Mouse (Mus musculus): ENCODE data around the gene Hbp1. TPM values are rescaled to one million over a fixed set of nuclear protein-coding genes. Genes with fewer than 3 reads are reported as not detected.

Gene Hbp1
- polyA plus RNA-seq, 1 experiment from 2014 or later = 98.5 TPM

DNA sequence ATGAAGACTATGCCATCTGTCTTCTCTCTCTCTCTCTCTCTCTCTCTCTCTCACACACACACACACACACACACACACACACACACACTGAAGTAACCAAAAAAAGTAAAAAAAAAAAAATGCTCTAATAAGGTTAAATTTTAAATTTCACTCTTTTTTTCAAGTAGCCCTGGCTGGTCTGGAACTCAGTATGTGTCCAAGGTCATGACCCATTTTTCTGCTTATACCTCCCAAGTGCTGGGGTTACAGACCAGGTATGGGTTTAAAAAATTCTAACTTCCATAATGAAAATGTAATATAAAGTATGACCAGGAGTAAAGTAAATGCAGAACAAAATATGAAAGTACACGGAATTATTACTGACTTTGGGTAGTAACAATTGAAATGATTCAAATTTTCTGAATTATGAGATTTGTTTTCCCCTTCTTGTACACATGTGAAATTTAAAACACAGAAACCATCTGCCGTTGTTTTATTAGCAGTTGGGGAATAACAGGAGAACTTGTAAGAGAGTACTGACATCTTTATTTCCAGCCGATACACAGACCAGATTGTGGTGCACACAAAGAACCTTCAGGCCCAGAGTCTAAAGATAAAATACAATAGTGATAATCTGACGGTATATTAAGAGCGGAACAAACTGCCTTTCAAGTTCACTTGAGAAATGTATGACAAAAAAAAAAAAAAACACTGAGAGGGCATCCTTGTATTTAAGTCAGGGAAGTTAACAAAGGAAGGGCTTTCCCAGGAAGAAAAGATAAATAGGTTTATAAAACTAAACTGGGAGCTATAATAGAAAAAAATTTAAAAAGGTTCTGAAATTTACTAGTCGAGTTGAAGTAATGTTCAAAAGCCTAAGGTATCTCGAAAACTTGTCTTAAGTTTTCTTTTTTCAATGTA, 2.0 kb downstream of the Hbp1 start:
- no peaks in the 10 kb centered on the region for H3K27me3 ChIP-seq
- ATAC-seq (ENCODE audit: low FRiP score, low read depth) = no peak
- peak overlapping the region; percentile 55 for H3K4me2 ChIP-seq (replicated peaks)
- H3K36me3 ChIP-seq = peaks cover 4% of the 10 kb centered on the region
- H3K4me3 ChIP-seq = peak overlapping the region; percentile 92
- no peaks in the 10 kb centered on the region for H3K4me1 ChIP-seq
- peak overlapping the region; percentile 91 for H3K9ac ChIP-seq (replicated peaks)
- no peaks in the 10 kb centered on the region for H3K9me3 ChIP-seq
- 19% methylated on average over 7 of the region's 7 CpGs for WGBS
- H3K27ac ChIP-seq (replicated peaks) = peak overlapping the region; percentile 99

DNA sequence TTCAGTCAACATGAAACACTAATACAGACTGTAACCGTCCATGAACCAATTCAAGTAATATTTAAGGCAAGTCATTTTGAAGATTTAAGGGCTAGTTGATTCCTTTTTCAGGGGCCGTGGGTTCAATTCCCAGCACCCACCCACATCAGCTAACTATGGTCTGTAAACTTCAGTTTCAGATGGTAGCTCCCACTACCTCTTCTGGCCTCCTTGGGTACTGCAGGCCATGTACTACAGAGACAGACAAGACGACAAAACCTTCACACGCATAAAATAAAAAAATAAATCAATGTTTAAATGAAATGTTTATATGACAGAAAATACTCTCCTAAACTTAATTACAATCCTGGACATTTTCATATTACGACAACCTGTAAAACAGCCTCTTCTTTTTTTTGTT, 2.9 kb downstream of the Hbp1 start:
- Histone ChIP-seq H3K27me3 (no peaks in the 10 kb centered on the region), H3K4me2 (replicated peaks) (no peak overlapping the region), H3K27ac (replicated peaks) (no peak overlapping the region), H3K4me1 (no peaks in the 10 kb centered on the region), H3K4me3 (no peak overlapping the region), H3K9ac (replicated peaks) (no peak overlapping the region), H3K9me3 (no peaks in the 10 kb centered on the region), H3K36me3 (peaks cover 13% of the 10 kb centered on the region)
- no peak for ATAC-seq (ENCODE audit: low FRiP score, low read depth)
- 94% methylated on average over 5 of the region's 5 CpGs for WGBS

DNA sequence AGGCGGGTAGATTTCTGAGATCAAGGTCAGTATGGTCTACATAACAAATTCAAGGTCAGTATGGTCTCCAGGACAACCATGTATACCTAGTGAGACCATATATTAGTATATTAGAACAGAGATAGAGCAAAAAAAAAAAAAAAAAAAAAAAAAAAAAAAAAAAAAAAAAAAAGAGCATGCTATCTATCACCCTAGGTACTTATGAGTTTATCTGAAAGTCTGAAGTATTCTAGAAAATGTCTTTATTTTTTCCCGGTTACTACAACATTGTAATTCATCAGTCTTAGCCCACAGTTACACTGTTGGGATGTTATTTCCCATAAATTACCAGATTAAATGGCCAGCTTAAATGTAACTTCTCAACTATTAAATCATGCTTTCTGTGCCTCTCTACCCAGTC, 5.9 kb downstream of the Hbp1 start:
- 96% methylated on average over 2 of the region's 2 CpGs for WGBS

DNA sequence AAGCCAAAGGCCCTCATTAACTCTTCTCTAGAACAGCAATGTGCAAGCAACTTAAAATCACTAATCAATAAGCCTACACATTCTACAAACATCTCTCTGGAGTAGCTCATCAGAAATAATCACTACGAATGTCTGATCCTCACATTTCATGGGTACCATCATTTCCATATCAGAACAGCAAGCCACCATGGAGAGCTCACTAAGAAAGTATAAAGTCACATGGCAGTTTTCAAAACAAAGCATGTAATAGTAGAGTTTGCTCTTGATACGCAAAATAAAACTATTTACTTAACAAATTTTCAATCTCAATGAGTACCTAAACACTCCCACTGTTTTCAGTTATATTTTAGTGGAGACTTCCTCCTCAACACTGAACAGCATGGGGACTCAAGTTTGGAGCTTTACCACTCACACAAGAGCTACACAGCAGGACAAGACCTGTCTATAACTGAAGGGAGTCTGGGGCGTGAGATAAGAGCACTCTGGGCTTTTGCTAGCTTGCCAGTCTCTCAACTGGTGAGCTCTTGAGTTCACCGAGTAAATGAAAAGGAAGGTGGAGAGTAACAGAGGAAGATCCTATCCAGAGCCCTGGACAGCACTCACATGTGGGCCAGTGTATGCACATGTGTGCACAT, 7.2 kb downstream of the Hbp1 start:
- H3K27me3 ChIP-seq = no peaks in the 10 kb centered on the region
- no peaks in the 10 kb centered on the region for H3K9me3 ChIP-seq
- H3K9ac ChIP-seq (replicated peaks) = no peak overlapping the region
- whole genome bisulfite sequencing = 92% methylated on average over 4 of the region's 4 CpGs
- no peak overlapping the region for H3K27ac ChIP-seq (replicated peaks)
- H3K36me3 ChIP-seq = peaks cover 44% of the 10 kb centered on the region
- ATAC-seq (ENCODE audit: low FRiP score, low read depth) = no peak
- no peak overlapping the region for H3K4me2 ChIP-seq (replicated peaks)
- no peaks in the 10 kb centered on the region for H3K4me1 ChIP-seq
- H3K4me3 ChIP-seq = no peak overlapping the region

More for the DNA sequence above, 5.9 kb downstream of the Hbp1 start:
- Histone ChIP-seq H3K27me3 (no peaks in the 10 kb centered on the region), H3K4me2 (replicated peaks) (no peak overlapping the region), H3K4me1 (no peaks in the 10 kb centered on the region), H3K4me3 (no peak overlapping the region), H3K27ac (replicated peaks) (no peak overlapping the region), H3K9ac (replicated peaks) (no peak overlapping the region), H3K9me3 (no peaks in the 10 kb centered on the region), H3K36me3 (peaks cover 31% of the 10 kb centered on the region)
- ATAC-seq (ENCODE audit: low FRiP score, low read depth) = no peak

DNA sequence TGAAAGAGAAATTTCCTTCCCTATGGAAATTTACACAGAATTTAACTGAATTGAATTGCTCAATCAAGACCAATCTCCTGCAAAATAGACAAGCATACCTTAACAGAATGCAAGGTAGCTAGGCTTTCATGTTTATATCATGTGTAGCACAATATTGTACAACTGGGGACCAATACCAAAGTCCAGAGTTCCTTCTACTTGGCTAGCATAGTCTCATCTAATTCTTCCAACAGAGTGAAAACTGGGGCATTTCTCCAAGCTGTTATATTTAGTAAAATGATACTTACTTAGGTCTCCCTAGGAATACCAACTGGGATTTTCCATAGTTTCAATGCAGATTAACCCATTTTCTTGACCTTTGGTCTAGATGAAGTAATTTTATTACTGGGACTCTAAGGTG, 11.3 kb downstream of the Hbp1 start:
- Histone ChIP-seq H3K9me3 (no peaks in the 10 kb centered on the region), H3K27me3 (no peaks in the 10 kb centered on the region), H3K4me2 (replicated peaks) (no peak overlapping the region), H3K9ac (replicated peaks) (no peak overlapping the region), H3K27ac (replicated peaks) (no peak overlapping the region), H3K4me1 (no peaks in the 10 kb centered on the region), H3K4me3 (no peak overlapping the region), H3K36me3 (peaks cover 73% of the 10 kb centered on the region)
- no peak for ATAC-seq (ENCODE audit: low FRiP score, low read depth)

DNA sequence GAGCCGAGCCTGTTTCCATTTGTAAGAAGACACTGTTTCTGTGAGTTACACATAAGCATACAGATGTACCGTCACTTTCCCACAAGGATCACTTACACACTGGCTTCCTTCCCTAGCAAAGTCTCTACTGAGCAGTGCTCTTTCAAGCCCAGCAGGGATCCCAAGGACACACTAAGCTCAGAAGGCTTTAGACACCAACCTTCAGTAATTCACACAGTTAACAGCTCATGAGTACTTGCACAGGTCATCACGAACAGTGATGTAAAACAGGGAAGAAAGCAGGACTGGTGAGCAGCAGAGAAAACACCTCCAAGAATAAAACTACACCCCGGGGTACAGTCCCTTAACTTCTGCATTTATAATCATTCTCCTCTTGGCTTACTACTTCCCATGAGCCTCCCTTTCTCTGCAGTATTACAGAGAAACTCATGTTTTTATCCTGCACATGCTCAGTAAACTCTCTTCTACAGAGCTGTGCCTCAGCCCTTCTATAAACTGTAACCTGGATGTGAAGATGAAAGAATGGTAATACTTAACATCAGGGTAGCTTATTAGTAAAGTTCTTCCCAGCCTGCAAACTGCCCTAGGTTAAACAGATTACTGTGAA, 11.8 kb downstream of the Hbp1 start:
- Histone ChIP-seq H3K36me3 (peaks cover 70% of the 10 kb centered on the region), H3K27me3 (no peaks in the 10 kb centered on the region), H3K4me2 (replicated peaks) (no peak overlapping the region), H3K27ac (replicated peaks) (no peak overlapping the region), H3K9ac (replicated peaks) (no peak overlapping the region), H3K4me1 (no peaks in the 10 kb centered on the region), H3K9me3 (no peaks in the 10 kb centered on the region), H3K4me3 (no peak overlapping the region)
- ATAC-seq (ENCODE audit: low FRiP score, low read depth) = no peak
- 89% methylated on average over 4 of the region's 4 CpGs for WGBS

DNA sequence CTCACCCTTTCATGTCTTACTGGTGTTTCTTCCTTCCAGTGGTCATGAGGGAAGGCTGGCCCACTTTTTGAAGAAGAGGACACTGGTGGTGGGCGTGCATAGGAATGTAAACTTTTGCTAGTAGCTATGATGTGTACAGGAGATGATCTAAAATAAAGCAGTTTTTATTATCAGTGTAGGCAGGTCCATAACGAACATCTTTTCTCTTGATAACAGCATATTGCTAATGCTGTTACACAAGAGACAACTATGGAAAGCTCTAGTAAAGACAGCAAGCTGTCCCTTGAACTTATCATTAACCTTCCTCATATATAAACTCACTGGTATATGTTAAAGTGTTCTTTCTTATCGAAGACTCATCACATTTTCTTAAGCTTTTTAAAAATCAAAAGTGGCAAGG, 12.7 kb downstream of the Hbp1 start:
- no peak overlapping the region for H3K4me3 ChIP-seq
- H3K4me2 ChIP-seq (replicated peaks) = no peak overlapping the region
- H3K4me1 ChIP-seq = no peaks in the 10 kb centered on the region
- no peaks in the 10 kb centered on the region for H3K27me3 ChIP-seq
- peaks cover 69% of the 10 kb centered on the region for H3K36me3 ChIP-seq
- 90% methylated on average over 3 of the region's 3 CpGs for WGBS
- no peak overlapping the region for H3K9ac ChIP-seq (replicated peaks)
- H3K27ac ChIP-seq (replicated peaks) = no peak overlapping the region
- no peak for ATAC-seq (ENCODE audit: low FRiP score, low read depth)
- no peaks in the 10 kb centered on the region for H3K9me3 ChIP-seq

DNA sequence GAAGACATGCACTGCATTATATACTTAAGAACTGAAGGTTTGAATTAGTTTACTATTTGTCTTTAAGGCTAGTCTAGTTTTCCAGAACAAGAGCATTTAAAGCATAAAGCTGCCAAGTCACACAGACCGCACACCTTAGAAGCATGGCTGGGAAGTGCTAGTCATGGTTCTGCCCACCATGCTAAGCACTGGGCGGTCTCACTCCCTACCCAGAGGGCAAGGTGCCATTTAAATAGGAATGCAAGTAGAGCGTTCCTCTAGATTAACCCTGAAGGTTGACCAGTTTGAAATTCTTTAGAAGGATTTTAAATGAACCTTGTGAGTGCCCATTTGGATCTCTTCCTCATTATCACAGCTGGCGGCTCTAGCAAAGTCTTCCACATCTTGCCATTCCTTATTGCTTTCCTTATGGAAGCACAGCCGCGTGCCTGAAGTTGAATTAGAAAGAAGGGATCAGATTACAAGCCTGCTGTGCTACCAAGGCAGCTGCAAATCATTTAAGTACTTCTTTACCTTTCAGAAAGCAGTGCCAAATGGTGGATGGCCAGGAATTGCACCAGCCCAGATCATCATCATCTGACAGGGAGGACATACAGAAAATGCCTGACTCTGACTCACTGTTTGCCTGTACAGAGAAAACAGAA, 13.6 kb downstream of the Hbp1 start:
- no peaks in the 10 kb centered on the region for H3K9me3 ChIP-seq
- no peak overlapping the region for H3K4me2 ChIP-seq (replicated peaks)
- H3K9ac ChIP-seq (replicated peaks) = no peak overlapping the region
- no peaks in the 10 kb centered on the region for H3K27me3 ChIP-seq
- 40% methylated on average over 6 of the region's 6 CpGs for WGBS
- no peak for ATAC-seq (ENCODE audit: low FRiP score, low read depth)
- no peaks in the 10 kb centered on the region for H3K4me1 ChIP-seq
- no peak overlapping the region for H3K27ac ChIP-seq (replicated peaks)
- no peak overlapping the region for H3K4me3 ChIP-seq
- peaks cover 73% of the 10 kb centered on the region for H3K36me3 ChIP-seq

DNA sequence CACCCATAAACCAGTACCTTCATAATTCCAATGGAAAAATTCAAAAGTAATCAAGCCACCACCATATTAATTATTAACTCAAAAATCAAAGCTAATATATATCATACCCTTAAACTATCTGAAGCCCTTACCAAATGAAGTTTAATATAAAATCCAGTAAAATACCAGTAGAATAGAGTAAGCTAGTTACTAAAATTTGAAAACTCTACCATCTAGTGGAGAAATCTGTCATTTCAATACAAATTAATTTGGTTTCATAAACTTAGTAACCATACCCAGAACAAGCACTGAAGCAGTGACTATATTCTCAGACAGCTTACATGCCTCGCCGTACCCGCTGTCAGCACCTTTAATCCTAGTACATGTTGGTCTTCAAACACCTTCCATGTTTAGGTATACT, 18.5 kb downstream of the Hbp1 start:
- WGBS = 96% methylated on average over 3 of the region's 3 CpGs
- no peaks in the 10 kb centered on the region for H3K27me3 ChIP-seq
- H3K4me3 ChIP-seq = no peak overlapping the region
- H3K36me3 ChIP-seq = peaks cover 63% of the 10 kb centered on the region
- H3K9me3 ChIP-seq = no peaks in the 10 kb centered on the region
- no peak overlapping the region for H3K9ac ChIP-seq (replicated peaks)
- H3K27ac ChIP-seq (replicated peaks) = no peak overlapping the region
- no peak for ATAC-seq (ENCODE audit: low FRiP score, low read depth)
- H3K4me1 ChIP-seq = no peaks in the 10 kb centered on the region
- no peak overlapping the region for H3K4me2 ChIP-seq (replicated peaks)

DNA sequence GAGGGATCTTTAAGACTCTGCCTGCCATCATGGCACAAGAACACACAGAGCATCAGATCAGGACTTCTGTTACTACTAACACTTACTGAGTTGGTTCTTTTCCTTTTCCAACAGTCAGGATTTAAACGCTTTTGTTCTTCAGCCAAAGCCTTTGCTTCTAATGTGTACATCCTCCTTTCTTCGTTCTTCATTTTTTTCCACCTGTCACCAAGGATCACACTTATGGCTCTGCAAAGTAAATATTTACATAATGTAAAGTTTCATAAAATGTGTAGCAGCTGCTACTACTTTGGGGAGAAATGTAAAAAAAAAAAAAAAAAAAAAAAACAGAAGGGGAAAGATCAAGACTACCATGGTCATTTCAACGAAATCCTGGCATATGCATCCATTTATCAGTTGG, 21.8 kb downstream of the Hbp1 start:
- Histone ChIP-seq H3K4me1 (no peaks in the 10 kb centered on the region), H3K4me3 (no peak overlapping the region), H3K36me3 (peaks cover 67% of the 10 kb centered on the region), H3K27ac (replicated peaks) (no peak overlapping the region), H3K27me3 (no peaks in the 10 kb centered on the region), H3K9ac (replicated peaks) (no peak overlapping the region), H3K9me3 (no peaks in the 10 kb centered on the region), H3K4me2 (replicated peaks) (no peak overlapping the region)
- 88% methylated on average over 3 of the region's 3 CpGs for WGBS
- no peak for ATAC-seq (ENCODE audit: low FRiP score, low read depth)

DNA sequence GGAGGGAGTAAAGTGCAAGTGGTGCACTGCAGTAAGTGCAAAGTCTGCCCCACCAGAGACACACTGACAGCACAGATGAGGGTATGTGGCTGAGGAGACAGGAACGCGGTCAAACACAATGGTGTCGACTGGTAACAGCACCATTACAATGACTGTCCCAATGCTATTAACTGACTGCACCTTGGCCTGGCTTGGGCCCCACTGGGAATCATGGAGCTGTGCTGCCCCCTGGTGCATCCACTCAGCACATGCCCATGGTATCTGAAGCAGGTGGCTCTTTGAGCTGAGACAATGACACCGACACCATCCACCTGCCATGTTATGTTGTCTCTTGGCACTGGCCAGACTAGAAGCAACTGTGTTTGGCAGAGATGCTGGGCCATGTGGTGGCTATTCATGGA, 23.7 kb downstream of the Hbp1 start:
- peak; percentile 91 for ATAC-seq (ENCODE audit: low FRiP score, low read depth)
- no peaks in the 10 kb centered on the region for H3K4me1 ChIP-seq
- H3K4me3 ChIP-seq = no peak overlapping the region
- H3K9me3 ChIP-seq = no peaks in the 10 kb centered on the region
- no peak overlapping the region for H3K9ac ChIP-seq (replicated peaks)
- H3K27me3 ChIP-seq = no peaks in the 10 kb centered on the region
- WGBS = 61% methylated on average over 4 of the region's 4 CpGs
- H3K4me2 ChIP-seq (replicated peaks) = no peak overlapping the region
- H3K27ac ChIP-seq (replicated peaks) = no peak overlapping the region
- peaks cover 52% of the 10 kb centered on the region for H3K36me3 ChIP-seq

DNA sequence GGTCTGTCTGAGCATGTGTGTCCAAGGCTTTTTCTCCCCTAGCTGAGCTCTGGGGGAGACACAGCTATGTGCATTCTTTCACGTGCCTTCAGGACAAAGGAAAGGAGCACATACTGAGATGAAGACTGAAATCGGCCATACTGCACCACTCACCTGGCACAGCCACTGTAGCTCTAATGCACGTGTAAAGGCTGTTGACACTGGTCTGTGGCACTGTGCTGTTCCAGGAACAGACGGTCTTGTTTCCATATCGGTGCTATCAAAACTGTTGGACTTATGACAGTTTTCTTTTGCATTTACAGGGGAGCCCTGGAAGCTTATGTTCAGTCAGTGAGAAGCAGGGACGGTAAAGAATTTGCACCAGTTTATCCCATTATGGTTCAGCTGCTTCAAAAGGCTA, 25.0 kb downstream of the Hbp1 start:
- H3K4me2 ChIP-seq (replicated peaks) = no peak overlapping the region
- peaks cover 40% of the 10 kb centered on the region for H3K36me3 ChIP-seq
- no peaks in the 10 kb centered on the region for H3K9me3 ChIP-seq
- WGBS = 89% methylated on average over 6 of the region's 6 CpGs
- no peak overlapping the region for H3K4me3 ChIP-seq
- no peak overlapping the region for H3K27ac ChIP-seq (replicated peaks)
- no peak overlapping the region for H3K9ac ChIP-seq (replicated peaks)
- no peaks in the 10 kb centered on the region for H3K4me1 ChIP-seq
- ATAC-seq (ENCODE audit: low FRiP score, low read depth) = no peak
- H3K27me3 ChIP-seq = no peaks in the 10 kb centered on the region
